Mouse (Mus musculus) thymus, postnatal 0 days (tissue): ENCODE measurements around the gene Usp48. TPM values are rescaled to one million over a fixed set of nuclear protein-coding genes. Genes with fewer than 3 reads are reported as not detected.

Experiments used
- DNase-seq: peaks from one replicate; pipeline ENCODE4 v3.0.0-alpha.2; 2015; ENCODE audit warnings: low spot score
- polyA plus RNA-seq: library from polyadenylated mRNA; unstranded; fragments of >200 nt; fragmentation: Nextera tagmentation; extraction: Ambion mirVana; gene quantifications from 2 replicates; pipeline ENCODE4 v1.2.1, GENCODE M21; 2015

Usp48 gene
- polyA plus RNA-seq, 1 experiment from 2014 or later: 59.1 TPM

GRCm38 (mm10) chr4:137660364-137661077, 67.0 kb downstream of the Usp48 start:
- no peak for DNase-seq

GRCm38 (mm10) chr4:137661078-137661450, 67.5 kb downstream of the Usp48 start:
- no peak for DNase-seq

- DNase-seq: no peak
Measured at GRCm38 (mm10) chr4:137661547-137661946, 68.0 kb downstream of the Usp48 start.

GRCm38 (mm10) chr4:137663491-137663890, 69.9 kb downstream of the Usp48 start:
- no peak for DNase-seq

- peak; percentile 20 for DNase-seq
Measured at GRCm38 (mm10) chr4:137664433-137664979, 71.0 kb downstream of the Usp48 start, which contains the start of gene Rap1gap. Gene Rap1gap (plus strand): TSS chr4:137664726.

GRCm38 (mm10) chr4:137664980-137665675, 71.6 kb downstream of the Usp48 start:
- DNase-seq: no peak

- no peak for DNase-seq
Measured at GRCm38 (mm10) chr4:137665791-137666190, 72.2 kb downstream of the Usp48 start.

GRCm38 (mm10) chr4:137666283-137666957, 72.9 kb downstream of the Usp48 start:
- DNase-seq: no peak

GRCm38 (mm10) chr4:137666958-137667345, 73.4 kb downstream of the Usp48 start:
- no peak for DNase-seq

GRCm38 (mm10) chr4:137667747-137668146, 74.2 kb downstream of the Usp48 start:
- no peak for DNase-seq

GRCm38 (mm10) chr4:137671711-137672500, 78.4 kb downstream of the Usp48 start:
- DNase-seq: no peak

GRCm38 (mm10) chr4:137675566-137675965, 82.0 kb downstream of the Usp48 start:
- no peak for DNase-seq

- peak; percentile 75 for DNase-seq
Measured at GRCm38 (mm10) chr4:137676057-137676456, 82.5 kb downstream of the Usp48 start.

- DNase-seq: no peak
Measured at GRCm38 (mm10) chr4:137676700-137677484, 83.3 kb downstream of the Usp48 start.

GRCm38 (mm10) chr4:137677906-137678305, 84.4 kb downstream of the Usp48 start:
- DNase-seq: no peak

- no peak for DNase-seq
Measured at GRCm38 (mm10) chr4:137678568-137678967, 85.0 kb downstream of the Usp48 start.

- DNase-seq: no peak
Measured at GRCm38 (mm10) chr4:137679979-137680550, 86.5 kb downstream of the Usp48 start.

- no peak for DNase-seq
Measured at GRCm38 (mm10) chr4:137680721-137681120, 87.2 kb downstream of the Usp48 start.

- DNase-seq: no peak
Measured at GRCm38 (mm10) chr4:137681408-137682104, 88.0 kb downstream of the Usp48 start.
